ENCODE assay signal across 13 mouse cellular contexts in genomic region chr11:78153778-78154177, GRCm38 (mm10). TPM values are rescaled to one million over a fixed set of nuclear protein-coding genes. Genes with fewer than 3 reads are reported as not detected.
A peak's percentile ranks its signal among the peaks of the same experiment; 100 is the strongest.
DNase-seq lines count a peak whose midpoint lies in the region; ATAC-seq and TF ChIP-seq lines count a peak whose summit lies in the region.
"Had no signal": no experiment of that assay in that cellular context is flagged by ENCODE, and none has a peak within 500 bp of the region (broad histone marks: within the 10 kb centered on the region; RNA-seq: fewer than 3 reads in every experiment).

No protein-coding gene starts in this region.

- DNase-seq in adrenal gland, adult (ENCODE audit: inconsistent age in 2 of 2, low spot score in 1 of 2) = peak; percentile 24 to 61
- no peak for DNase-seq in adrenal gland, postnatal 4 days (ENCODE audit: low spot score in 2 of 2)
- no peak for DNase-seq in liver, embryonic 14.5 days (ENCODE audit: low read depth in 3 of 3, low spot score in 3 of 3)
- no peak for DNase-seq in liver, embryonic 11.5 days (ENCODE audit: low spot score)
- DNase-seq in hindbrain, embryonic 14.5 days (ENCODE audit: low spot score) = no peak
- DNase-seq in frontal cortex, postnatal 25 days (ENCODE audit: low spot score in 2 of 2) = no peak
- no peak for DNase-seq in layer of hippocampus, adult 9-10 months (ENCODE audit: low spot score)
- DNase-seq: adrenal gland, postnatal 25 days; cerebellum, adult 8-10 months; kidney, adult 18-20 months had no signal

- no peak overlapping the region for H3K4me3 ChIP-seq in liver, embryonic 14.5 days (ENCODE audit: insufficient read depth in 1 of 2, low read depth in 2 of 2, low read length in 2 of 2)
- no peak overlapping the region for H3K4me3 ChIP-seq in liver, embryonic 11.5 days (ENCODE audit: low read depth, low read length)
- H3K4me3 ChIP-seq in hindbrain, embryonic 14.5 days (replicated peaks; ENCODE audit: low read length) = no peak overlapping the region
- no peak overlapping the region for H3K4me3 ChIP-seq in neural tube, embryonic 14.5 days (ENCODE audit: low read depth, low read length)
- H3K4me3 ChIP-seq: heart, embryonic 13.5 days had no signal

- H3K36me3 ChIP-seq in liver, embryonic 14.5 days (replicated peaks; ENCODE audit: control insufficient read depth, insufficient read depth, low read depth) = peaks cover 13% of the 10 kb centered on the region
- H3K36me3 ChIP-seq in liver, embryonic 11.5 days (ENCODE audit: control insufficient read depth, insufficient read depth, low read length) = peaks cover 52% of the 10 kb centered on the region
- peaks cover 96% of the 10 kb centered on the region for H3K36me3 ChIP-seq in hindbrain, embryonic 14.5 days (replicated peaks; ENCODE audit: control insufficient read depth, insufficient read depth)
- peaks cover 44% of the 10 kb centered on the region for H3K36me3 ChIP-seq in neural tube, embryonic 14.5 days (ENCODE audit: control insufficient read depth, insufficient read depth, low read length)

- TF ChIP-seq EP300 in liver, embryonic 14.5 days (IDR thresholded peaks at IDR 0.05; ENCODE audit: low read depth) = no peak

- TF ChIP-seq CTCF in liver, embryonic 14.5 days (IDR thresholded peaks at IDR 0.05; ENCODE audit: low read depth) = no peak

- H3K9ac ChIP-seq in liver, embryonic 14.5 days (replicated peaks) = no peak overlapping the region
- no peak overlapping the region for H3K9ac ChIP-seq in liver, embryonic 11.5 days (ENCODE audit: low read depth, low read length)
- H3K9ac ChIP-seq in hindbrain, embryonic 14.5 days = no peak overlapping the region
- H3K9ac ChIP-seq in neural tube, embryonic 14.5 days (replicated peaks; ENCODE audit: low read depth, low read length) = no peak overlapping the region
- H3K9ac ChIP-seq: heart, embryonic 13.5 days had no signal

- H3K4me2 ChIP-seq in liver, embryonic 14.5 days (ENCODE audit: low read depth) = no peak overlapping the region
- H3K4me2 ChIP-seq in liver, embryonic 11.5 days = no peak overlapping the region
- H3K4me2 ChIP-seq in hindbrain, embryonic 14.5 days (replicated peaks) = no peak overlapping the region
- H3K4me2 ChIP-seq in neural tube, embryonic 14.5 days (ENCODE audit: low read depth, low read length) = no peak overlapping the region
- H3K4me2 ChIP-seq: heart, embryonic 13.5 days had no signal

- 0 out of 2 replicates have a peak, but pooled peaks have one; percentile 12 for ATAC-seq in liver, embryonic 14.5 days (ENCODE audit: insufficient read depth)
- ATAC-seq in liver, embryonic 11.5 days (replicated peaks; ENCODE audit: low FRiP score) = no peak
- no peak for ATAC-seq in hindbrain, embryonic 14.5 days (ENCODE audit: low FRiP score)
- ATAC-seq in neural tube, embryonic 14.5 days (ENCODE audit: low read depth) = 0 out of 2 replicates have a peak, but pooled peaks have one; percentile 19

- H3K9me3 ChIP-seq in liver, embryonic 14.5 days (ENCODE audit: control insufficient read depth, low read length) = no peaks in the 10 kb centered on the region
- H3K9me3 ChIP-seq in liver, embryonic 11.5 days (ENCODE audit: control insufficient read depth, low read length) = no peaks in the 10 kb centered on the region
- H3K9me3 ChIP-seq in hindbrain, embryonic 14.5 days (ENCODE audit: control insufficient read depth, low read length) = no peaks in the 10 kb centered on the region
- H3K9me3 ChIP-seq in neural tube, embryonic 14.5 days (ENCODE audit: control insufficient read depth, low read length) = no peaks in the 10 kb centered on the region
- H3K9me3 ChIP-seq: heart, embryonic 13.5 days had no signal

- WGBS in liver, embryonic 14.5 days (ENCODE audit: insufficient replicate concordance) = 87% methylated on average over 13 of the region's 13 CpGs
- WGBS in liver, embryonic 11.5 days = 89% methylated on average over 13 of the region's 13 CpGs
- 71% methylated on average over 13 of the region's 13 CpGs for WGBS in hindbrain, embryonic 14.5 days
- 60% methylated on average over 13 of the region's 13 CpGs for WGBS in neural tube, embryonic 14.5 days

- no peaks in the 10 kb centered on the region for H3K4me1 ChIP-seq in liver, embryonic 14.5 days (replicated peaks; ENCODE audit: control insufficient read depth in 2 of 2, insufficient read depth in 2 of 2, low read length in 1 of 2)
- no peaks in the 10 kb centered on the region for H3K4me1 ChIP-seq in liver, embryonic 11.5 days (replicated peaks; ENCODE audit: control insufficient read depth, insufficient read depth, low read length)
- H3K4me1 ChIP-seq in hindbrain, embryonic 14.5 days (replicated peaks; ENCODE audit: control insufficient read depth, insufficient read depth, low read length) = peaks cover 12% of the 10 kb centered on the region
- H3K4me1 ChIP-seq in neural tube, embryonic 14.5 days (ENCODE audit: control insufficient read depth, insufficient read depth, low read length) = peaks cover 25% of the 10 kb centered on the region

- H3K27me3 ChIP-seq in liver, embryonic 14.5 days (ENCODE audit: control insufficient read depth, insufficient read depth, low read length) = no peaks in the 10 kb centered on the region
- no peaks in the 10 kb centered on the region for H3K27me3 ChIP-seq in liver, embryonic 11.5 days (replicated peaks; ENCODE audit: control insufficient read depth, insufficient read depth, low read length)
- no peaks in the 10 kb centered on the region for H3K27me3 ChIP-seq in hindbrain, embryonic 14.5 days (ENCODE audit: control insufficient read depth, insufficient read depth, low read length)
- no peaks in the 10 kb centered on the region for H3K27me3 ChIP-seq in neural tube, embryonic 14.5 days (ENCODE audit: control insufficient read depth, insufficient read depth, low read length)
- H3K27me3 ChIP-seq: heart, embryonic 13.5 days had no signal

- H3K27ac ChIP-seq in liver, embryonic 14.5 days = no peak overlapping the region
- no peak overlapping the region for H3K27ac ChIP-seq in liver, embryonic 11.5 days (ENCODE audit: low read depth, low read length)
- peak overlapping the region; percentile 64 for H3K27ac ChIP-seq in hindbrain, embryonic 14.5 days
- H3K27ac ChIP-seq in neural tube, embryonic 14.5 days (ENCODE audit: low read depth, low read length) = peak overlapping the region; percentile 50

RNA-seq across cellular contexts. Expression of gene Traf4, which starts 11.6 kb away (rescaled TPM):
- 10 to 100 TPM; 42.7 to 46.5 TPM for total RNA-seq in adrenal gland, postnatal 4 days (2021)
- polyA plus RNA-seq in liver, embryonic 14.5 days (2012; rRNA removed) = 35.1 and 39.9 TPM in 2 replicates
- 17.1 and 18.0 TPM in 2 replicates for polyA plus RNA-seq in liver, embryonic 14.5 days (2014; fragmentation: Nextera tagmentation; extraction: Ambion mirVana)
- 53.8 and 57.6 TPM in 2 replicates for polyA plus RNA-seq in liver, embryonic 11.5 days (2014; fragmentation: Nextera tagmentation; extraction: Ambion mirVana)
- 57.2 and 63.5 TPM in 2 replicates for polyA plus RNA-seq in hindbrain, embryonic 14.5 days (2014; fragmentation: Nextera tagmentation; extraction: Ambion mirVana)
- polyA plus RNA-seq in neural tube, embryonic 14.5 days (2014; fragmentation: Nextera tagmentation; extraction: Ambion mirVana) = 56.5 and 77.9 TPM in 2 replicates

RNA-seq across cellular contexts. Expression of gene Nek8, which starts 22.7 kb away (rescaled TPM):
- total RNA-seq in adrenal gland, postnatal 4 days (2021) = 10 to 100 TPM; 16.3 to 16.5 TPM
- 9.8 and 10.6 TPM in 2 replicates for polyA plus RNA-seq in liver, embryonic 14.5 days (2012; rRNA removed)
- polyA plus RNA-seq in liver, embryonic 14.5 days (2014; fragmentation: Nextera tagmentation; extraction: Ambion mirVana) = 7.4 and 7.8 TPM in 2 replicates
- polyA plus RNA-seq in liver, embryonic 11.5 days (2014; fragmentation: Nextera tagmentation; extraction: Ambion mirVana) = 13.1 and 14.3 TPM in 2 replicates
- 4.6 and 6.0 TPM in 2 replicates for polyA plus RNA-seq in hindbrain, embryonic 14.5 days (2014; fragmentation: Nextera tagmentation; extraction: Ambion mirVana)
- polyA plus RNA-seq in neural tube, embryonic 14.5 days (2014; fragmentation: Nextera tagmentation; extraction: Ambion mirVana) = 3.9 and 6.1 TPM in 2 replicates

RNA-seq across cellular contexts. Expression of gene Tlcd1, which starts 22.7 kb away (rescaled TPM):
- 10 to 100 TPM; 45.2 to 46.9 TPM for total RNA-seq in adrenal gland, postnatal 4 days (2021)
- 47.4 and 69.6 TPM in 2 replicates for polyA plus RNA-seq in liver, embryonic 14.5 days (2012; rRNA removed)
- polyA plus RNA-seq in liver, embryonic 14.5 days (2014; fragmentation: Nextera tagmentation; extraction: Ambion mirVana) = 44.9 and 50.5 TPM in 2 replicates
- polyA plus RNA-seq in liver, embryonic 11.5 days (2014; fragmentation: Nextera tagmentation; extraction: Ambion mirVana) = 52.5 and 57.5 TPM in 2 replicates
- polyA plus RNA-seq in hindbrain, embryonic 14.5 days (2014; fragmentation: Nextera tagmentation; extraction: Ambion mirVana) = 13.4 and 16.6 TPM in 2 replicates
- polyA plus RNA-seq in neural tube, embryonic 14.5 days (2014; fragmentation: Nextera tagmentation; extraction: Ambion mirVana) = 14.6 and 16.7 TPM in 2 replicates

RNA-seq across cellular contexts. Expression of gene Rpl23a, which starts 29.6 kb away (rescaled TPM):
- 1,000 to 10,000 TPM; 2,039 to 2,132 TPM for total RNA-seq in adrenal gland, postnatal 4 days (2021)
- 628 and 1,347 TPM in 2 replicates for polyA plus RNA-seq in liver, embryonic 14.5 days (2012; rRNA removed)
- polyA plus RNA-seq in liver, embryonic 14.5 days (2014; fragmentation: Nextera tagmentation; extraction: Ambion mirVana) = 1,087 and 1,100 TPM in 2 replicates
- 1,588 and 1,766 TPM in 2 replicates for polyA plus RNA-seq in liver, embryonic 11.5 days (2014; fragmentation: Nextera tagmentation; extraction: Ambion mirVana)
- 880 and 1,029 TPM in 2 replicates for polyA plus RNA-seq in hindbrain, embryonic 14.5 days (2014; fragmentation: Nextera tagmentation; extraction: Ambion mirVana)
- polyA plus RNA-seq in neural tube, embryonic 14.5 days (2014; fragmentation: Nextera tagmentation; extraction: Ambion mirVana) = 906 and 951 TPM in 2 replicates

RNA-seq across cellular contexts. Expression of gene Rab34, which starts 34.5 kb away (rescaled TPM):
- 100 to 1,000 TPM; 120 to 124 TPM for total RNA-seq in adrenal gland, postnatal 4 days (2021)
- 7.1 and 7.7 TPM in 2 replicates for polyA plus RNA-seq in liver, embryonic 14.5 days (2012; rRNA removed)
- polyA plus RNA-seq in liver, embryonic 14.5 days (2014; fragmentation: Nextera tagmentation; extraction: Ambion mirVana) = 11.3 and 12.4 TPM in 2 replicates
- 42.6 and 45.3 TPM in 2 replicates for polyA plus RNA-seq in liver, embryonic 11.5 days (2014; fragmentation: Nextera tagmentation; extraction: Ambion mirVana)
- polyA plus RNA-seq in hindbrain, embryonic 14.5 days (2014; fragmentation: Nextera tagmentation; extraction: Ambion mirVana) = 46.4 and 53.2 TPM in 2 replicates
- 61.5 and 63.9 TPM in 2 replicates for polyA plus RNA-seq in neural tube, embryonic 14.5 days (2014; fragmentation: Nextera tagmentation; extraction: Ambion mirVana)
- total RNA-seq: megakaryocyte, adult 5-6 weeks had no signal

Comparison
In these comparisons a context has a peak if more than half of its experiments do, and no peak if none do; other contexts are left out.
1. DNase-seq: peak in adrenal gland, adult (2 of 2); none in adrenal gland, postnatal 4 days (0 of 2), liver, embryonic 14.5 days (0 of 3), liver, embryonic 11.5 days (single experiment), hindbrain, embryonic 14.5 days (single experiment), frontal cortex, postnatal 25 days (0 of 2) and layer of hippocampus, adult 9-10 months (single experiment).
2. ATAC-seq: peak in liver, embryonic 14.5 days (single experiment) and neural tube, embryonic 14.5 days (single experiment); none in liver, embryonic 11.5 days (single experiment) and hindbrain, embryonic 14.5 days (single experiment).
3. H3K27ac ChIP-seq: peak in hindbrain, embryonic 14.5 days (single experiment) and neural tube, embryonic 14.5 days (single experiment); none in liver, embryonic 14.5 days (single experiment) and liver, embryonic 11.5 days (single experiment).